Mouse (Mus musculus): ENCODE results near the gene Gm20388. TPM values are rescaled to one million over a fixed set of nuclear protein-coding genes. Genes with fewer than 3 reads are reported as not detected.

Gene Gm20388
- total RNA-seq, 2 experiments from 2014 or later: 2.4 to 2.6 TPM

GRCm38 (mm10) chr8:122497016-122497734 is 2586.5 kb downstream of the Gm20388 start:
- TF ChIP-seq CTCF (IDR thresholded peaks at IDR 0.05): no peak
- intact Hi-C loops (cut with DNase I): no loop called here
- DNase-seq (ENCODE audit: extremely low spot score in 1 of 2, low spot score in 2 of 2): no peak

GRCm38 (mm10) chr8:122497912-122498311 is 2587.3 kb downstream of the Gm20388 start:
- DNase-seq (ENCODE audit: extremely low spot score in 1 of 2, low spot score in 2 of 2): no peak
- no peak overlapping the region for H3K4me3 ChIP-seq
- peak; percentile 32 for TF ChIP-seq CTCF (IDR thresholded peaks at IDR 0.05)
- intact Hi-C loops (cut with DNase I): no loop called here
- H3K27ac ChIP-seq: no peak overlapping the region

More at GRCm38 (mm10) chr8:122497016-122497734, 2586.5 kb downstream of the Gm20388 start:
- Histone ChIP-seq H3K4me3 (no peak overlapping the region), H3K27ac (no peak overlapping the region)

GRCm38 (mm10) chr8:122500856-122501255 is 2590.2 kb downstream of the Gm20388 start:
- peak; percentile 98 for TF ChIP-seq CTCF (IDR thresholded peaks at IDR 0.05)
- intact Hi-C loops (cut with DNase I): loop anchor here (1.0 to 2.0 kb wide), 3 partner anchors 50 to 329 kb away; partner anchors contain the start of genes Galns, Piezo1 and Trappc2l

GRCm38 (mm10) chr8:122511552-122511951 is 2600.9 kb downstream of the Gm20388 start:
- Histone ChIP-seq H3K27ac (no peak overlapping the region), H3K4me3 (no peak overlapping the region)
- no peak for DNase-seq (ENCODE audit: extremely low spot score in 1 of 2, low spot score in 2 of 2)
- no peak for TF ChIP-seq CTCF (IDR thresholded peaks at IDR 0.05)
- intact Hi-C loops (cut with DNase I): no loop called here

More at GRCm38 (mm10) chr8:122500856-122501255, 2590.2 kb downstream of the Gm20388 start:
- Histone ChIP-seq H3K4me3 (no peak overlapping the region), H3K27ac (no peak overlapping the region)
- DNase-seq (ENCODE audit: extremely low spot score in 1 of 2, low spot score in 2 of 2): peak; percentile 65 to 68

GRCm38 (mm10) chr8:122512392-122512791 is 2601.8 kb downstream of the Gm20388 start:
- Histone ChIP-seq H3K27ac (no peak overlapping the region), H3K4me3 (no peak overlapping the region)
- DNase-seq (ENCODE audit: extremely low spot score in 1 of 2, low spot score in 2 of 2): no peak
- intact Hi-C loops (cut with DNase I): no loop called here
- no peak for TF ChIP-seq CTCF (IDR thresholded peaks at IDR 0.05)

GRCm38 (mm10) chr8:122515699-122516098 is 2605.1 kb downstream of the Gm20388 start:
- H3K4me3 ChIP-seq: no peak overlapping the region
- H3K27ac ChIP-seq: no peak overlapping the region
- DNase-seq (ENCODE audit: extremely low spot score in 1 of 2, low spot score in 2 of 2): no peak
- TF ChIP-seq CTCF (IDR thresholded peaks at IDR 0.05): no peak
- intact Hi-C loops (cut with DNase I): no loop called here

GRCm38 (mm10) chr8:122517541-122518190 is 2607.0 kb downstream of the Gm20388 start:
- Histone ChIP-seq H3K4me3 (no peak overlapping the region), H3K27ac (peak overlapping the region; percentile 67)
- DNase-seq (ENCODE audit: extremely low spot score in 1 of 2, low spot score in 2 of 2): no peak
- intact Hi-C loops (cut with DNase I): no loop called here
- no peak for TF ChIP-seq CTCF (IDR thresholded peaks at IDR 0.05)

- no peak for DNase-seq (ENCODE audit: extremely low spot score in 1 of 2, low spot score in 2 of 2)
- Histone ChIP-seq H3K4me3 (no peak overlapping the region), H3K27ac (no peak overlapping the region)
- intact Hi-C loops (cut with DNase I): no loop called here
- no peak for TF ChIP-seq CTCF (IDR thresholded peaks at IDR 0.05)
Observed at GRCm38 (mm10) chr8:122520611-122521010, 2610.0 kb downstream of the Gm20388 start.

GRCm38 (mm10) chr8:122522796-122523651 is 2612.4 kb downstream of the Gm20388 start:
- intact Hi-C loops (cut with DNase I): no loop called here
- Histone ChIP-seq H3K4me3 (no peak overlapping the region), H3K27ac (peak overlapping the region; percentile 13)
- DNase-seq (ENCODE audit: extremely low spot score in 1 of 2, low spot score in 2 of 2): no peak
- no peak; the same call in 1 of the 2 replicates for TF ChIP-seq CTCF (IDR thresholded peaks at IDR 0.05)

GRCm38 (mm10) chr8:122523652-122524360 is 2613.2 kb downstream of the Gm20388 start:
- no peak for TF ChIP-seq CTCF (IDR thresholded peaks at IDR 0.05)
- intact Hi-C loops (cut with DNase I): no loop called here
- H3K4me3 ChIP-seq: peak overlapping the region; percentile 9; the same call in 1 of the 2 replicates
- DNase-seq (ENCODE audit: extremely low spot score in 1 of 2, low spot score in 2 of 2): peak; percentile 17 to 28
- H3K27ac ChIP-seq: peak overlapping the region; percentile 13

GRCm38 (mm10) chr8:122524506-122524905 is 2613.9 kb downstream of the Gm20388 start:
- Histone ChIP-seq H3K27ac (no peak overlapping the region; the same call in 1 of the 2 replicates), H3K4me3 (no peak overlapping the region)
- no peak for TF ChIP-seq CTCF (IDR thresholded peaks at IDR 0.05)
- no peak for DNase-seq (ENCODE audit: extremely low spot score in 1 of 2, low spot score in 2 of 2)
- intact Hi-C loops (cut with DNase I): no loop called here
